Mouse (Mus musculus) mesoderm, embryonic 11.5 days (tissue): ENCODE measurements around the gene Cmc1.
A peak's percentile ranks its signal among the peaks of the same experiment; 100 is the strongest.
"Not testable (repeated sequence)": the region's sequence is repeated elsewhere in the genome, so short reads cannot be mapped to it uniquely, and the experiment has no call there.

ENCODE experiments used
- DNase-seq: peaks from one replicate; pipeline ENCODE4 v3.0.0-alpha.2; 2012; ENCODE audit warnings: low read depth, low spot score

Cmc1 gene

DNA sequence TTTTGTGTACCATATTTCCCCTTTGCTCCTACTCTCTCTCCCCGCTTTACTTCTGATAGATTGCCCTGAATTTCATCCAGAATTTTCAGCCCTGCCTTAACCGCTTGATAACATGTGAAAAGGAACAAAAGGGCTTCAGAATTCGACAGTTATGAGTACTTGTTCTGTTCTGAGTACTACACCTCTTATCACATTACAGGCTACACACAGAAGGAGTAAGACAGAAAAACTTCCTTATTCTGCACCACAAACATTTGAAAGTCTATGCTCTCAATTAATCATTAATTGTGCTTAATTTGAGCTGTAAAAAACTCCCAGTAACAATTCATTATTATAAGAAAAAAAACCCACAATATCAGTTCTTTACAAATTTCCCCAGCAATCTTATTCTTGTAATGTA is 9.6 kb downstream of the Cmc1 start:
- DNase-seq = not testable (repeated sequence)

DNA sequence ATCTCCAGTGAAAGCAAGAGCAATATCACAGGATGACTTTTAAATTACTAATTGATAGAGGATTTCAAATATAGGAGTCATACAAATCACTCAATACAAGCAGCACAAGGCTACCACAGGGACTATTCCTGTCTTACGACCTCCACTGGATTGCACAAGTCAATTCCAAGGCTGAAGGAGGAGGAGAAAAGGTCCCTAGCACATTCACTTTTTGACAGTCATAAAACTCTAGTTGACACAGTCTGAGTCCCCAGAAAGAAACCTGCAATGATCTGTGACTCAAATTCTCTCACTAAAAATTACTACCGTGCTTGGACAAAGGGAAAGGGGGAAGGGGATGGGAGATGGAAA is 39.6 kb downstream of the Cmc1 start:
- DNase-seq = no peak

DNA sequence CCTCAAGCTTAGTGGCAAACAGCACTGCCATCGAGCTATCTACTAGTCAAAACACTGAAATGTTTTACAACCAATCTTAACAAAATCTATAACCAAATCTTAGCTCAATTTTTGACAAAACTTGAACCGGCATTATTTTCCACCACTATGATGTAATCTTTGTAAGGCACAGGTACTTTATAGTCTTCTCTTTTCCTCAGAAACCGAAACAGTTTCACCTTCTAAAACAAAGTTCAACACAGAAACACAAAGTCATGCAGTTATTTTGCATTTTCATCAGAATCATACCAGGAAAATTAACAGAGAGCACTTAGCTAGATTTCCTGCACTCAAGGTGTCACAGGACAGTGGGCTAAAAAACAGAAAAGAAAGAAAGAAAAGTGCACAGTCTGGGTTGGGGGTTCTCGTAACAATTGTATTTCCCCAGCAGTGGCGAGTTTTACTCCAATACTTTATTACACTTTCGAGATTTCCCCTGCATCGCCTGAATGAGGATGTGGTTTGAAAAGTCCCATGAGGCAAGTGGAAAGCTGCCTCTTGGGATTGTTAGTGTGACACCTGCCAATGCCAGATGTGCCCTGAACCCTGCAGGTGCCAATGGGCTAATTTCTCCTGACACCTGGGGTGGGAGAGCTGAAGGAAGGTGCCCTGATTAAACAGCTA is 40.1 kb downstream of the Cmc1 start:
- DNase-seq = no peak

DNA sequence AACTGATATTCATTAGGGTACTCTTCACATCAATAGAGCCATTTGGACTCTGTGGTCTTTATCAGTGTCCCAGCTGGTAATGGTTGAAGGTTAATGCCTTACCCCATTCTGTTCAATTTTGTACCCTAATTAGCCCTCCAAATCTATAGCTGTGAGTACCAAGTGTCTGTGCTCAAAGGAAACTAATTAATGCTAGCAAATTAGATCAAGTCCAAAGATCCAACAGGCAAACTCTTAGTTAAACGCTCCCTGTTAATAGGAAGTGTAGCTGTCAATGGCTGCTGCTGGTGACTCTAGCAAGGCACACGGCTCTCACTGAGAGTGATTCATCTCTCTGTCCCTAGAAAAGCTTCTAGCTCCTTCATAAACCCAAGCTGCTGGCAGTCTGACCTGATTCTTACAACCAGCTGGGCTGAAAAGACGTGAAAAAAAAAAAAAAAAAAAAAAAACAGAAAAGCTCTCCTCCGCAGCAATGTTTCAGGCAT is 41.4 kb downstream of the Cmc1 start:
- DNase-seq = no peak

DNA sequence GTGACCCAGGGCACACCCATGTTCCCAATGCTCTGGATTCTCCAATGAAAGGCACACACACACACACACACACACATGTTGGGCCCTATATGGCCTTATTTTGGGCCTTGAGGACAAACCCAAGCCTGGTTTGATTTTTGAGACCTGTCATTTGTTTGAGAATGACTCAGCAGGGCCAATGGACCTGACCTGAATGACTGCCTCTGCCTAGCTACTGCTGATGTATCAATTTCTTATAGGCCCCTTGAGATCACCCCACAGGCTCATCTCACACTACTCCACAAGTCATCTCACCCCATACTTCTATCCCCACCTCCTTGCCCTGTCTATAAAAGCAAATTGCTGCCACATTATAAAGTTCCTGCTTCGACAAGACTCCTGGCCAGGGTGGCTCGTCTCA is 48.2 kb downstream of the Cmc1 start:
- no peak for DNase-seq

DNA sequence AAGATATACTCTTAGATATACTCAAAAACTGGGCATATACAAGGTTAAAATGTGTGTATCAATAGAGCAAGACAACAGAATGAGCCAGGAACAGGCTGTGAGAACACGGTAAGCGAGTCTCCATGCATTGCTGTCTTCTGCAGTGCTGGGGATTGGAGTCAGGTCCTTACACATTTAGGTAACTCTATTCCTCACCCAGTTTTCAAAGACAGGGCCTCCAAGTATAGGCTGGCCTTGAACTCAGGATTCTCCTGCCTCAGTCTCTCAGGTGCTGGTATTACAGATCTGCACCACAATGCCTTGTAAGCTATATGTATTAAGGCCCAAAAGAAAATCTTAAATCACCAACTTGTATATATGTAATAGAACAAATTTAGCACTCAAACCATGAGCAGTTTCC is 49.5 kb downstream of the Cmc1 start:
- no peak for DNase-seq

DNA sequence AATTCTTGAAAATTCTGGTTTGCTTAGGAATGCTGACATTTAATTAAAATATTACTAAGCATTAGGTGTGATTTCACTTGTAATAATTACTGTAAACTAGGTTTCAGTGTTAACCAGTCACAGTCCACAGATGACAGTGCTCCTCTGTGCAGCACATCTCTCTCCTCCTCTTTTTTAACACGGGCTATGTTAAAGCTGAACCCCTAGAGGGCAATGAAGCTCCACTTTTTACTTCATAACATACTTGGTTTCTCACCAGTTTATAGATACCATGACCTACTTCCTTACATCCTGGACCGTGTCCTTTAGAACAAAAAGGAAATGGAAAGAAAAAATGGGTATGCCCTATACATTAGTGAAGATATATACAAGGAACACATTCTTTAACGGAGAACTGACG is 50.6 kb downstream of the Cmc1 start:
- peak; percentile 27 for DNase-seq

DNA sequence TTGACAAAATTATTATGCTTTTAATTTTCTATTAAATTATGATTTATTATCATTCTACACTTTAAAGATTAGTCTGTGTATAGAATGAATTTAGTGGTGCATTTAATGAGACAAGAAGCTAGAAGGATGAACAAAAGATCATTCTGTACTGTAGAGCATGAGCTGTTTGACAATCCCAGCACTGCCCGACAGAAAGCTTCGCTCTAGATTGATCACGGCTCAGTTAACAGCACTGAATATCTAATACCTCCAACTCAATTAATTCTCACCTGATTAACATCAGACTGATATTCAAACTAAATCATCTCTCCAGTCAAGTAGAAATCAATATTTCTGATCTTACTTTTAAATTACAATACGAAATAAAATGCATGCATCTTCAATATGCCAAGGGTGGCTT is 66.1 kb downstream of the Cmc1 start:
- DNase-seq = no peak

DNA sequence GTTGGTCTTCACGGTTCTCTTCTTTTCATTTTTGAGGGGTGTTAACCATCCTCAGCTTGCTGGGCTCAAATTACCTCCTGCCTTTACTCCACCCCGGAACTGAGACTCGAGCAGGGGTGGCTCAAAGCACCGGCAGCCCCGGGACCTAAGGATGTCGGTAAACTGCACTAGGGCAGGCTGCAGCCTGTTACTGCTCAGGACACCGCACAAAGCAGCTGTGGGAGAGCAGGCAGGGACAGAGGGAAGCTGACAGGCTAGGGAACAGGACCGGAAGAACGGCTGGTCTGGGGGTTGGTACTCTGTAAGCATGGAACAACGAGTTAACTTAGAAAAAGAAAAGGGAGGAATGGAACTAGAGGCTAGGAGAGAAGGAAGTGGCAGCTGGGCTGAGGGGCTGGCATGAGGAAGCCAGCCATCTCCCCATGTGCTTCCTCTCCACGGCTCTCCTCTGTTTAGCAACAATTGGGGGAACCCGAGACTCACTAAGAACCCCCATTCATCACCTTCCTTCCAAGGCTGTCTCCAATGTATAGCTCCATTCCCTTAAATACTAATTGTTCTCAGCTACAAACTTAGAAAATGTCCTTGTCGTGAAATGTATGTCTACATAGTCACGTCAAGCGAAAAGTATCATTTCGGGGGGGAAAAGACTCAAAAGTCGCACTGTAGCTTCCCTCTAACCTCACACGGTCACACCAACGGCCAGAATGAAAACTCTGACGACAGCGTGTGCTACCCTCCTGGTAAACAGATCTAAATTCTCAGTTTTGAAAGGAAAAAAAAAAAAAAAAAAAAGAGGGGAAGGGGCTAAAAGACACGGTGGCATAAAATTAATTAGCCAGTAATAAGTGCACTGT is 67.2 kb downstream of the Cmc1 start:
- peak; percentile 10 for DNase-seq

DNA sequence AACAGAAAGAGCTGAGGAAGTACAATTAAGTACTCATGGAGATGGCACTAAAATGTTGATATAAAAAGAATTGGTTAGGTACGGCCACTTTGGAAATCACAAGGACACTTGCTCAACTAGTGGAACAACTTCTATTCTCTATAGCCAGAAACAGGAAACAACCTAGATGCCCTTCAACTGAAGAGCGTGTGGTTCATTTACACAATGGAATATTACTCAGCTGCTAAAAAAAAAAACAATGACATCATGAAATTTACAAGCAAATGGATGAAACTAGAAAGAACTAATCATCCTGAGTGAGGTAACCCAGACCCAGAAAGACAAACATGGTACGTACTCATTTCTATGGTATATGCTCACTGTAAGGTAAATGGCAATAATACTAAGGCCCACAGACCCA is 76.6 kb downstream of the Cmc1 start:
- no peak for DNase-seq

DNA sequence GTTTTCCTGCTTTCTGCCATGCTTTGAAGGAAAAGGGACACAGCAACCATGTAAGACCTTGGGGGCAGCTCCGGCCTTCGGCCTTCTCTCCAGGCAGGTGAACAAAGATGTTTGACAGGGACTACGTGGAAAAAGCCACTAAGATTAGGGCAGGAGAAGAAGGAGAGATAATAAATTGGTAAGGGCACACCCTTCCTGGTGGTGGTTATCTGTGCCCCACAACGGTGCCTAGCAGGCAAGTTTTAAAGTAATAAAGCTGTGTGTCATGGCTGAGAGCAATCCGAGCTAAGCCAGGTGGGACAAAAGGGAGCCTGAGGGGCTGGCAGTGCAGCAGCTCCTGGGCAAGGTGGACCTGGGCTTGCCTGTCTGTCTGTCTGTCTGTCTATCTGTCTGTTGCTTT is 77.9 kb downstream of the Cmc1 start:
- DNase-seq = no peak

DNA sequence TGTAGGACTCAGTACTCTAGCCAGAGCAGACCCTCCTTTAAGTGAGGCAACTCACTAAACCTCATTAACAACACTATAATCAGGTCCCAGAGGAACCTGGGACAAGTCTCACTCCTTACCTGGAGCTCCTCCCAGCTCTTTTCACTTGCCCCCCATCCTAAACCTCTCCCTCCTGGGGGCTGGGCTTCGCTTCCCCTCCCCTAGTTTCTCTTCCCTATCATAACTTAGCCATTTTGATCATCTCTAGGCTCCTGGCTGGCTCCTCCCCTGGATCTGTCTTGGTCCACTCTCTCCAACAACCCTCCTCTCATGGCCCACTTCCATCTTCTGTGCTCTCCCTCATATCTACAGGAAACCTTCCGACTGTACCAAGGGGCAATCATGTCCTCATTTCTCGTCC is 78.6 kb downstream of the Cmc1 start:
- no peak for DNase-seq

DNA sequence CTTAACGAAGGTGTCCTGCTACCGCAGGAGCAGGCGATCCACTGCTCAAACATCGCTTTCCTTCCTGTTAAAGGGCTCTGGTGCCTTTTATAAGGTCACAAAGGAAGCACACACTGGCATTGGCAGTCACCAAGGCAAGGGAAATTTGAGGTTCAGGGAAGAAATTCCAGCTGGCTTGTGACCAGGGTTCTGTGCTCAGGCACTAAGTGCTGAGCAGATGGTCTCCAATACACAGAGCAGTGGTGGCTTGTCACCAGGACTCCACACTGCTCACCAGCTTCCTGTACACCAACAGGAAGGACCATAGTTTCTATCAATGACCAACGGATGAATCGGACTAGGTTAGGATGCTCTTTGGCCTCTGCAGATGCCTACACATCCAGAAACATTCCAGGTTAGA is 79.5 kb downstream of the Cmc1 start:
- no peak for DNase-seq

DNA sequence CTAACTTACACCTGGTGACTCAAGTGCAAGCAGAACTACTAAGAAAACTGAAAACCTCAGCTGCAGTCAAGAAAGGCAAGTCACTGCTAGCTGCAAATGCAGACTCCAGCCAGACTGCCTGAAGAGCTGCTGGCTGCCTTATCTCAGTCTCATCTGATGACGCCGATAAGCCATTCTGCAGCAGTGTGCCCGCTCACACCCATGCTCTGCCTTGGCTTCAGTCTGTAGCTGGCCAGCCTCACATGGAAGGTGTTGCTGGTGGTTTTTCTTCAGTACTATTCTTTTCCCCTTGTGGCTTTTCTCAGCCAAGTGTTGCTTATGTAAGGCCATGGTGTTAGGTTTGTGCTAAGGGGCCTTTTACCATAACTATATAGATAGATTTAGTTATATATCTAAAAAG is 90.9 kb downstream of the Cmc1 start:
- DNase-seq = no peak

DNA sequence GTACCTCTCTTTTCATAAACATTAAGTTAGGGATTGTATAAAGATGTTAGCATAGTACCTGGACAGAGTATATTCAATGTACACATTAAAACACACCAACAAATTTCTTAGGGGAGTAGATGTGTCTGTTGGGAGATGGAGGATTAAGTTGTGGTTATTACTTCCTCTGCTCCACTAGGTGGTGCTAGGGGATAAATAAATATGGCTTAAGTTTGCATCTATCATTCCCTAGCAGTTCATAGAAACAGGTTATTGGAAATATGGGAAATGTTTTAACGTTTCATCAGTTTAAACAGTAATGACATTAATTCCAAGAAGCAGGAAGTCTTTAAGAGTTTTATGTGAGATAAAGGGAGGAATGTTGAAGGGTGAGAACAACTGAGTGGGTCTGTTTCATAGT is 96.7 kb downstream of the Cmc1 start:
- DNase-seq = peak; percentile 45

DNA sequence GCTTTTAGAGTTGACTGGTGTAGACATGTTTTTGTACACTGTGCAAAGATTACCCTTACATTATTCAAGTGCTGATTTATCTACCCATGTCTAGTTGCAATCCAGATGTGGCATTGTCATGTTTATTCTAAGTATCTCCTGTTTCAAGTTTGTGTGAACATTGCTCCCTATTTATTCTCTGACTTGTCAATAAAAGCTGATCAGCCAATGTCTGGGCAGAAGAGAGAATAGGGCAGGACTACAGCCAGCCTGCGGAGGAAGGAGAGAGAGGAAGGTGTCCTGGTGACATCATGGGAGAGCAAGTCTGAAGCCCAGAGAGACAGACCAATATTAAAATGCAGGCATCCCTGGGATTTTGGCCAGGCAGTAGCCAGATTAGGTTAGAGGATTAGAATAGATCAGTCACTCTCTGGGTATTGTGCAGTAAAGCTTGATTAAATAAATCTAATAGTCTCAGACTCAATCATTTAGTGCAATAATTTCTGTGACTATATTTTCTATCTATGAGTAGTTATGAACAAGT is 104.9 kb downstream of the Cmc1 start:
- DNase-seq = no peak

DNA sequence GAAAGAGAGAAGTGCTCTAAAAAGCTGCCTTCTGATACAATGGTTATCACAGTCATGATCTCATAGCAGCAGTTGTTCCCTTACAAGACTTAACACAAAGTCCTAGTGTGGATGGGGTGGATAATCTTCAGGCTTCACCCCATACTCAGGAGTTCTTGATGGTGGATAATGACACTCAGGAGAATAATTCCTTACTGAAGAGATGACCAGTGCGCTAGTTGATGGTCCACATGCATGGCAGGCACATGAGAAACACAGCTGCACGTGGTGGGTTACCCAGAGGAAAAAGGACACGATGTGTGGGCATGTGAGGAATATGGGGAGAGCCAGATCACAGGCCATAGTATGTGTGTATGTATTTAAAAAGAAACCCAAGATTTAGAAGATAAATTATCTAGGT is 106.4 kb downstream of the Cmc1 start:
- DNase-seq = no peak

DNA sequence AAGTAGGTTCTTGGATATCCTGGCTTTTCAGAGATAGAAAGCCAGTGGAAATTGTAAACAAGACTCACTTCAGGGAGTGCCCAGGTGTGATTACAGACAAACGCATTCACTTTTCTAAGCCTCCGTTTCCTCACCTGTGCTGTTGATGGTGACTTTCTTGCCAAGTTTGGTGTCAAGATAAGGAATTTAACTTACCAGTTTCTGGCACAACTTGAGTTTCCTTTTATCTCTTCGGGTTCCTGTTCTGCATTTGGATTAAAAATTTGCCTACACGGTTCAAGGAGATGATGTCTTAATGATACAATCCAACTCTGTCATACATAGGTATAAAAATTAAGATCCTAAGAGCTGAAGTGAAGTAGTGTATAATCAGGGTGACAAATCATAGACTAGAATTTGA is 107.2 kb downstream of the Cmc1 start:
- DNase-seq = no peak

DNA sequence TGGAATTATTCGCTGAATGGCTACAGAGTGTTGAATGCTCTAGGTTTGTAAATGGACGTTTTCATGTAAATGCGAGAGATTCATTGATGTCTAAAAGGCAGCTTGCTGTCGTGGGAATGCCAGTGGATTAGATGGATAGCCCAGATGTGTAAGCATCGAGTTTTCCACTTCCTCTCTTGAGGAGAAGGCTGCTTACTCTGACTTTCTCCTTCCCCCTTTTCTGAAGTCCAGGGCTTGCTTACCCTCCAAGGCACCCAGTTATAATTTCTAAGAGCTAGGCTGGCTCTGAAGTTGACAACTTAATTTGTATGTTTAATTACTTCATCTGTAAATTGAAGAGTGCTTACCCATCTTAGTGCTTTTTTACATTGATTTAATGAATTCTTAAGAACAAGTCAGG is 108.3 kb downstream of the Cmc1 start:
- peak; percentile 26 for DNase-seq

DNA sequence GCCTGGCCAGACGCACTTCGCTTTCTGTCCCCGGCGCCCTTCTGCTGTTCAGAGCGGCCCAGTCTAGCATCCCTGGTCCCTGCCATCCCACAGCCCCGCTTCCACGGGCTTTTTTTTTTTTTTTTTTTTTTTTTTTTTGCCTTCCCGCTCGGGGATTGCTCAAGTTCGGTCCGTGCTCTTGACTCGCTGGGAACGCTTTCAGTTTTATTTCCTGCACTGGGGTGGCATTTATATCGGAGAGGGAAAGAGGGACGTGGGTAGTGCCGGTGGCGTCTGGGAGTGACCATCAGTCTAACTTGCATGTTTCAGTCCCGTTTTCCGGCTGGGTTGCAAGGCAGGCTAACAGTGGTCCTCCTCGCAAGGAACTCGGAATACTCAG is 109.0 kb downstream of the Cmc1 start:
- no peak for DNase-seq

DNA sequence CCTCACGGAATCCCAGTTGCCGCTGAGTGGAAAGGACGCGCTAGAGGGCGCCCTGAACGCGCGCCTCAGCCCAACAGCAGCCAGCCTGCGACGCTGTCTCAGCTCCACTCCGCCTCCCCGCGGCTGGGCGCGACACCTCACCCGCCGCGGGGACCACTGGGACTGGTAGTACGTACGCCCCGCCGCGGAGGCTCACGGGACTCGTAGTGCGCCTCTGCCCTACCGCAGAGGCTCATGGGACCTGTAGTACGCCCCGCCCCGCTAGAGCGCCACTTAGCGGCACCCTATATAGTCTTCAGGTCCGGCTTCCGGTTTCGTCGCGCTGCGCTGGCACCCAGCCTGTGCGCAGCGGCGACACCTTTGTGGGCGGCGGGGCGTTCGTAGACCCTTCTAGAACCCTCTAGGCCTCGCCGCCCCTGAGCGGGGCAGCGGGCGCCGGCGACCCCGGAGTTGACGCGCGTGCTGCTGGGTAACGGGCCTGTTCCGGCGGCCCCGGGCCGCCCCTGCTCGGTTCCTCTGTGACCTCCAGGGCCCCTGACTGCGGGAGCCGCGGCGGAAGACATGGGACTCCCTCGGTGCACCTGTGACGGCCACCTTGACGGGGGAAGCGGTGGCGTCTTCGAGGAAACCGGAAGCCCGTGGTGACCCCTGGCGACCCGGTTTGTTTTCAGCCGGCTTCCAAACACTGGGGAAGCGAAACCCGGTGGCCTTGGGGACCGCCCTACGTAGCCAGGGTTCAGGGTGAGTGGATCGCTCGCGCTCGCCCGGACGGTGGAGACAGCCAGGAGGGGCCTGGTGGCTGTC is 109.6 kb downstream of the Cmc1 start, which contains the start of gene Azi2:
Gene Azi2, plus strand, starts transcription at position 282 of the 804 bp plus-strand sequence.
- peak; percentile 99 for DNase-seq

DNA sequence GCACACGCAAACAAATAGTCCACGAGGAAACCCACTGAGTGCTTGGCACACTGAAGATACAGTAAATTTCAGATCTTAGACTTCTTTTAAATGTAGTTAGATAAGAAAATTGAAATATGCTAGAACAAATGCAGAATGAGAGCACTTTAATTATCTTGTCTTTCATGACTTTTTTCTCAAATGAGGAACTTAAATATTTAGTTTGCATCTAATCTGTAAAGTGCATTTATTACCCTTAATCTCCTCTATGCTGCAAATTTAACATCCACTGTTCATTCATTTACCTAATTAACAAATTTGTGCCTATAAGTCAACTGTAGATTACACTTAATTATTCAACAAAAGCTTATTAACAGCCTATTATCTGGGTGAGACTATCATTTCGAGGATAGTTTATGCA is 115.0 kb downstream of the Cmc1 start:
- DNase-seq = no peak
